Mouse (Mus musculus): Measurements from ENCODE around the gene Tyro3. TPM values are rescaled to one million over a fixed set of nuclear protein-coding genes. Genes with fewer than 3 reads are reported as not detected.

The Tyro3 gene
- polyA plus RNA-seq, 1 experiment = not detected

DNA sequence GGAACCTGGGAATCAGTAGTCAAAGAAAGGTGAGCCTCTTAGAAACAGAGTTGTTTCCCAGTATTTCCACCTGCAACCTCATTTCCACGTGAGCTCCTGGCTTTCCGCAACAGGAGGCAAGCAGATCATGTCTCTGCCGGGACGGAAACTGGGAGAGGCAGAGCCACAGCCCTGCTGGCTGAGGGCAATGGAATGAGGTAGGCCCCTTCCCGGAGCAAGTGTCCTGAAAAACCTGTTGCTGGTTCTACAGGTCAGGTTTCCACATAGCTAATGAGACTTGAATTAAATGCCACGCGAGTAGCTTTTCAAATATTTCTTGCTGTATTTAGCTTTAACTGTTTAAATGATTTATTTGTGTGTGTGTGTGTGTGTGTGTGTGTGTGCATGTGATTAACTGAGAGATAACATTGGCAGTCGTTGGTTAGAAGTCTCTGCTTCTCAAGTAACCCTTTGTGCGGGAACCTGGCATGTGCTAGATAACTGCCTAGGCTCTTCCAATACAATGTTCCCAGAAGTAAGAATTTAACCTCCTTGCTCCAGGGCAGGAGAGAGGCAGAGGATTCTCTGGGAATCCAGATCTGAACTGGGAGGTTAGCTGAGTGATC, 21.2 kb downstream of the Tyro3 start:
- no peak overlapping the region for H3K27ac ChIP-seq (replicated peaks; ENCODE audit: low read depth, low read length)
- no peaks in the 10 kb centered on the region for H3K4me1 ChIP-seq (ENCODE audit: control insufficient read depth, insufficient read depth, insufficient read length, low read length)
- H3K4me3 ChIP-seq (ENCODE audit: insufficient read depth, low read depth, low read length) = no peak overlapping the region

DNA sequence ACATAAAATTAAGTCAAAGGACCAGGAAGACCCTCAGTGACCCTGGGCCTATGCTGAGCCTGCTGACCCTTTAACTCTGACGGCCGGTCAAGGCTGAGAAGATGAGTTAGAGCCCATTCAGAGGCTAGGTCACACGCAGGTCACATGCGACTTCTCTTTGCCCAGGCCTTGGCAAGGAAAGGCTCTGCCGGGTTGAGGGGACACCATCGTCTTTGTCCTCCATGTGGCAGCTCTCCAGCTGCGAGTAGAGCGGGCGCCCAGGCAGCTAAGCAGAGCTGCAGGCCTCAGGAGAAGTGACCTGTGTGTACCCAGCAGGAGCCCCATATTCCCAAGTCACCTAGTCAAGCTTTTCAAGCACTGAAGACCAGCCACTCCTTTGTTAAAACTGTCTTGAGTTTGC, 23.6 kb downstream of the Tyro3 start:
- no peaks in the 10 kb centered on the region for H3K4me1 ChIP-seq (ENCODE audit: control insufficient read depth, insufficient read depth, insufficient read length, low read length)
- no peak overlapping the region for H3K27ac ChIP-seq (replicated peaks; ENCODE audit: low read depth, low read length)
- no peak overlapping the region for H3K4me3 ChIP-seq (ENCODE audit: insufficient read depth, low read depth, low read length)

DNA sequence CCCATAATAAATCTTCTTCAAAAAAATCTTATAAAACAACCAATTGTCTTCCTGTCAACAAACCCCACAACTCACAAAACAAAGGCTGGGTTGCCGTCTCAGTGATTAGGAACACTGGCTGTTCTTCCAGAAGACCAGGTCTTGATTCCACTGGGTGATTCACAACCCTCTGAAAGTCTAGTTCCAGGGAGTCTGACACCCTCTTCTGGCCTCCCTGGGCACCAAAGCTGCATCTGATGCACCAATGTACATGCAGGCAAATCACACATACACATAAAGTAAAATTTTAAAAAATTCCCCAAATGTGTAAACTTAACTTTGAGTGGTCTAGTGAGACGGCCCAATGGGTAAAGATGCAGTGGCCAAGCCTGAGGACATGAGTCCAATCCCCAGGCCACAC, 33.0 kb downstream of the Tyro3 start:
- Histone ChIP-seq H3K4me1 (ENCODE audit: control insufficient read depth, insufficient read depth, insufficient read length, low read length) (no peaks in the 10 kb centered on the region), H3K4me3 (ENCODE audit: insufficient read depth, low read depth, low read length) (no peak overlapping the region), H3K27ac (replicated peaks; ENCODE audit: low read depth, low read length) (no peak overlapping the region)

DNA sequence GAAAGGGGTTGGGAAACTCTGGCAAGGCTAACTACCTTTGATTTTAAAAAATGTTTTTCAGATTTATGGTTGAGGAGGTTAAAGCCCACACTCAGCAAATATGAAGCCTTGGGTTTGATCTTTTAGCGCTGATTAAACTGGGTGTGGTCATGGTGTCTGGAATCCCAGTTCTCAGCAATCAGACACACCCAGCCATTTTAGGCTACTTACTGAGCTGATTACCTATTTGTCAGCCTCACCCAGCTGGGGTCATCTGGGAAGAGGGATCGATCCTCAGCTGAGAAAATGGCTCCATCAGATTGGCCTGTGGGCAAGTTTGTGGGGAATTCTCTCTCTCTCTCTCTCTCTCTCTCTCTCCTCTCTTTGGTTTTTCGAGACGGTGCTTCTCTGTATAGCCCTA, 36.7 kb downstream of the Tyro3 start:
- Histone ChIP-seq H3K4me3 (ENCODE audit: insufficient read depth, low read depth, low read length) (no peak overlapping the region), H3K4me1 (ENCODE audit: control insufficient read depth, insufficient read depth, insufficient read length, low read length) (no peaks in the 10 kb centered on the region), H3K27ac (replicated peaks; ENCODE audit: low read depth, low read length) (no peak overlapping the region)

DNA sequence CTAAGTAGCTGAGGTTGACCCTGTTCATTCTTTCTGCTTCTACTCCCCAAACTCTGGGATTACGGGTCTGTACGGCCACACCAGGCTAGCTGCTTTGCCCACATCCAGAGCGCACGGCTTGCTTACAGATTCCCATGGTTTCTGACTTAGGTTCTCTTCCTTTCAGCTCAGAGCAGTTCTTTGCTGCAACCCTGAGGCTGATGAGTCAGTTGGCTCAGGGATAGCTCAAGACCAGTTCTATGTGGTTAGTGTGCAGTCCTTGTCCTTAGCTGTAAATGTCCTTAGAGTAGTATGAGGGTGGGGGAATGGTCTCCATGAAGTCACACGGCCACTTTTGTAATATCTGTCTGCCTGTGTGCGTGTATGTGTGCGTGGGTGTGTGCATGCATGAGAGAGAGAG, 40.1 kb downstream of the Tyro3 start:
- Histone ChIP-seq H3K4me1 (ENCODE audit: control insufficient read depth, insufficient read depth, insufficient read length, low read length) (no peaks in the 10 kb centered on the region), H3K4me3 (ENCODE audit: insufficient read depth, low read depth, low read length) (no peak overlapping the region), H3K27ac (replicated peaks; ENCODE audit: low read depth, low read length) (no peak overlapping the region)

DNA sequence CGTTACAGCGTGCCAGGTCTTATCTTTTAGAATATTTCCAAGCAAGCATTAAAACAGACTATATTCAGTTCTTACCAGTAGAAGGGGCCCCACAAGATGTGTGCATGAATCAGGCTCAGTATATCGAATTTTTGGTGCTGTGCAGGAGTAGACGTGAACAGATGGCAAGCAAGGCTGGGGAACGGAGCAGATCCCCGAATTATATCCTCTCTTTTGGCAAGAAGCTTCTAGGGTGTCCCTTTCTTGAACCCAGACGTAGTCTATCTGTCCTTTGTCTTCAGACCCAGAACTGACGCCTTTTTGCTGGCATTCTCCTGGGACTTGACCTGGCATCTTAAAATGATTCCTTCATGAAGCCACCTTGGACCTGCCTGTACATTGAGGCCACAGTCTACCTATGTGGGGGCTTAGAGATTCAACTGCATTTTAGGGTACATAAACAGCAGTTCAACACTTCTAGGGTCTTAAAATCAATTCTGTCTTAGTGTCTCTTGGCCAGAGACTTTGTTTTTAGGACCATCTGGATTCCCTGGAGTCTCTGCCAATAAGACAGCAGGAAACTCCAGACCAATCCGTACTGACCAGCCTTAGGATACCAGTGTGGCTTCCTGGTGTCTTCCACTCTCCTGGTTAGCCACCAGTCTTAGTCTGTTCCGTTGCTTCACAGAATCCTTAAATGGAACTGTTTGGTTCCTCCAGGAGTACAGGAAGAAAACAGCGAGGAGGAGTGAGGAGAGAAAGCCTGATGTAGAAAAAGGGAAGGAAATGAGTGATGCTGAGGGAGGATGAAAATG, 41.0 kb downstream of the Tyro3 start:
- Histone ChIP-seq H3K27ac (replicated peaks; ENCODE audit: low read depth, low read length) (no peak overlapping the region), H3K4me1 (ENCODE audit: control insufficient read depth, insufficient read depth, insufficient read length, low read length) (no peaks in the 10 kb centered on the region), H3K4me3 (ENCODE audit: insufficient read depth, low read depth, low read length) (no peak overlapping the region)

DNA sequence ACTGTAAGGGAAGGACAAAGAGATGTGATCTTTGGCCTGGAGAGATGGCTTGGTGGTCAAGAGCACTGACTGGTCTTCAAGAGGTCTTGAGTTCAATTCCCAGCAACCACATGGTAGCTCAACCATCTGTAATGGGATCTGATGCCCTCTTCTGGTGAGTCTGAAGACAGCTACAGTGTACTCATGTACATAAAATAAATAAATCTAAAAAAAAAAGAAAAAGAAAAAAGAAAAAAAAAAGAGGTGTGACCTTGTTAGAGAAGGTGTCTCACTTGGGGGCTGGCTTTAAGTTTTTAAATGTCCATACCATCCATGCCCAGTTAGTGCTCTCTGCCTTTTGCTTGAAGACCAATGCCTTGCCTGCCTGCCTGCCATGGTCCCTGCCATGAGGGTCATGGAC, 42.5 kb downstream of the Tyro3 start:
- Histone ChIP-seq H3K4me3 (ENCODE audit: insufficient read depth, low read depth, low read length) (no peak overlapping the region), H3K4me1 (ENCODE audit: control insufficient read depth, insufficient read depth, insufficient read length, low read length) (no peaks in the 10 kb centered on the region), H3K27ac (replicated peaks; ENCODE audit: low read depth, low read length) (no peak overlapping the region)

DNA sequence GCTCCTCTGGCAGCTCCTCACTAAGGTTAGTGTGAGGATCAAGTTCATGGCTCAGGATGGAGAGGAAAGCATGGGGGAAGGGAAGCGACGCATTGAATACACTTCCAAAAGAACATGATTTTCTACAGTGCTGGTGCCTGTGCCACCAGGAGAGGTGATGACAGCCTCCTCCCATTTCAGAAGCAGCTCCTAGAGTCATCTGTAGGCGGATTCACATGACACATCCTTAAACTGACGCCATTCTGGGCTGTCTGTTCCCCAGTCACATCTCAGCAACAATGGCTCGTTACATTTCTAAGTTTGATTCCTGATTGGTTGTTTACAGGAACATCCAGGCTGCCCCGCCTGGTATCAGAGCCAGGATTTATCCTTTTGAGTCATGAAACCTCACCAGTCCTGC, 44.5 kb downstream of the Tyro3 start:
- Histone ChIP-seq H3K4me3 (ENCODE audit: insufficient read depth, low read depth, low read length) (no peak overlapping the region), H3K27ac (replicated peaks; ENCODE audit: low read depth, low read length) (no peak overlapping the region), H3K4me1 (ENCODE audit: control insufficient read depth, insufficient read depth, insufficient read length, low read length) (no peaks in the 10 kb centered on the region)

DNA sequence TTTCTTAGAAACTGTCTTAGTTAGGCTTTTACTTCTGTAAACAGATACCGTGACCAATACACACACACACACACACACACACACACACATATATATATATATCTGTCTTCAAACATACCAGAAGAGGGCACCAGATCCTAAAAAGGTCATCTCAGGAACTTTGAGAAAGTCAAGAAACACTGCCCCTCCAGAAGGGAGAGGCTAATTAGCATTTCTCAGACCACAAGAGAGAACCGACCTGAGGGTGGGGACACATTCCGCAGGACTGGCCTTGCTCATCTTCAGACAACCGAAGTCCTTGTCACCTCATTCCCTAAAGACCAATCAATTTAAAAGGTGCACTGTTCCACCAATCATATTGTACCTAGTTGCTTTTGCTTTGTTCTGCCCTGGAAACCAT, 46.0 kb downstream of the Tyro3 start:
- Histone ChIP-seq H3K4me1 (ENCODE audit: control insufficient read depth, insufficient read depth, insufficient read length, low read length) (no peaks in the 10 kb centered on the region), H3K4me3 (ENCODE audit: insufficient read depth, low read depth, low read length) (no peak overlapping the region), H3K27ac (replicated peaks; ENCODE audit: low read depth, low read length) (no peak overlapping the region)

DNA sequence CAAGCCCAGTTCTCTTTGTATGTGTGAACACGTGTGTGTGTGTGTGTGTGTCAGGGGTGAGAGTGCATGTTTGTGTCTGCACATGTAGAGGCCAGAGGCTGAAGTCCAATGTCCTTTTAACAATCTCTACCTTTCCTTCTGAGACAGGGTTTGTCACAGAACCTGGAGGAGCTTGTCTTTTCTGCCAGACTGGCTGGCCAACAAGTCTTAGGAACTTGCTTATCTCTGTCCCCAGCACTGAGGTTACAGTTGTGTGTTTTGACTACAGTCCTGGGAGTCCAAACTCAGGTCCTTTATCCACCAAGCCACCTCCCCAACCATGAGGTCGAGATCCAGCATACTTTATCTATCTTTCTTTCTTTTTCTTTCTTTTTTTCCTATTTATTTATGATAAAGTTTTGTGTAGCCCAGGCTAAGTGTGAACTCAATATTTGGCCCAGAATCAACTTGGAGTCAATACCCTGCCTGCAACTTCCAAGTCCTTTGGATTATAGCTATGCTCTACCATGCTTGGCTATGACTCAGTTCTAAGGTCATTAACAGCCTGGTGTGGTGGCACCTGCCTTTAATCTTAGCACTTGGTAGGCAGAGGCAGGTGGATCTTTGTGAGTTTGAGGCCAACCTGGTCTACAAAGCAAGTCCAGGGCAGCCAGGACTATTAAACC, 48.5 kb downstream of the Tyro3 start:
- H3K4me1 ChIP-seq (ENCODE audit: control insufficient read depth, insufficient read depth, insufficient read length, low read length) = no peaks in the 10 kb centered on the region
- H3K27ac ChIP-seq (replicated peaks; ENCODE audit: low read depth, low read length) = no peak overlapping the region
- no peak overlapping the region for H3K4me3 ChIP-seq (ENCODE audit: insufficient read depth, low read depth, low read length)

DNA sequence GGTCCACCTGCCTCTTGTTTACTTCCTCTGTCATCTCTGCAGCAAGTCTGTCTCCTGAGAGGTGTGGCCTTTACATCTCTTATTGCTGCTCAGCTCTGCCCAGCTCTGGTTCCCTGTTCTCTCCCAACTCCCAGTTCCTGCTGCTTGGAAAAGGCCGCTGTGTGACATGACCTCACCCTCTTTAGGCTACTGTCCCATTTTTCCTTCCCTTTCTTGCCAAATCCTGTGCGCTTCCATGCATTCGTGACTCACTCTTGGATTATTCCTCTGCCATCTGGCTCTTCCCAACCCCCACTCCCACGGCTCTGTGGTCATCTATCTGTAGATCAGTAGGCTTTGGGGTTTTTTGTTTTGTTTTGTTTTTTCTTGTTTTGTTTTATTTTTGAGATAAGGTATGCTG, 49.4 kb downstream of the Tyro3 start:
- Histone ChIP-seq H3K4me3 (ENCODE audit: insufficient read depth, low read depth, low read length) (no peak overlapping the region), H3K4me1 (ENCODE audit: control insufficient read depth, insufficient read depth, insufficient read length, low read length) (no peaks in the 10 kb centered on the region), H3K27ac (replicated peaks; ENCODE audit: low read depth, low read length) (no peak overlapping the region)

DNA sequence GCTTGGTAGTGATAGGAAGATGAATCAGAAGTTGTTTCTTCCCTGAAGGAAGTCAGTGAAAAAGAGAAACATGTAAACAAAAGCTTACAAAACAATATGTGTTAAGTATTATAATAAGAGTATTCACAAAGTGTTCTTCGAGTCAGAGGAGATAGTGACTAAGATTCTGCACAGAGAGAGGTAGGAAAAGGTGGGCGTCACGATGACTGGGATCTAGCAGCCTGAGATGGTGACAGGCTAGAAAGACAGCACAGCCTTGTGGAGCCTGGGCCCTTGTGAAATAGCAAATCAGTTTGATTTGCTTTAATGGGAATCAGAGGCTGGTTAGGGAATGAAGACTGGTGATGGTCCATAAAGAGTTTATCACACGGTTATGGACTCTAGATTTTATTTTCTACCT, 56.3 kb downstream of the Tyro3 start:
- no peak overlapping the region for H3K4me3 ChIP-seq (ENCODE audit: insufficient read depth, low read depth, low read length)
- H3K27ac ChIP-seq (replicated peaks; ENCODE audit: low read depth, low read length) = no peak overlapping the region
- H3K4me1 ChIP-seq (ENCODE audit: control insufficient read depth, insufficient read depth, insufficient read length, low read length) = no peaks in the 10 kb centered on the region

DNA sequence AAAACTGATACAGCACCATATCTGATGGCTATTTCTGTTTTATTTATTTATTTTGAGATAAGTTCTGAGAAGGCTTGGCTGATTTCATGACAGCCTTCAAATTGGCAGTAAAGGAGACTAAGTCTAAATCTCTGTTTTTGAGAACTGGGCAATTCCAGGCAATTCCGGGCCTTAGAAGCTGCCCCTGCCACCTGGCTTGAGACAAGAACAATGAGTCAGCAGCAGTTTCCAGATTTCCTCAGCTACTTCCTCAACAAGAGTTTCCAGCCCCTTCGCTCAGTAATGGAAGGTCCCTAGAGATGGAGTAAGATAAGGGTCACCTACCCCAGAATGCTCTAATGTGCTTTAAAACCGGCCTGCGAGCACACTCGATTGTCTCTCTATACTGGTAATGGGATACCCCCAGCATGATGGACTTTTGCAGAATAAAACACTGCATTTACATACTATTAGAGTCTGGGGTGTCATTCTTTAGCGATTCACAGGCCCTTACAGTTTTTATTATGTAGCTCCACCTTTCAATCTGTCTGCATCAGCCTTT, 57.8 kb downstream of the Tyro3 start:
- Histone ChIP-seq H3K4me3 (ENCODE audit: insufficient read depth, low read depth, low read length) (no peak overlapping the region), H3K4me1 (ENCODE audit: control insufficient read depth, insufficient read depth, insufficient read length, low read length) (no peaks in the 10 kb centered on the region), H3K27ac (replicated peaks; ENCODE audit: low read depth, low read length) (no peak overlapping the region)

DNA sequence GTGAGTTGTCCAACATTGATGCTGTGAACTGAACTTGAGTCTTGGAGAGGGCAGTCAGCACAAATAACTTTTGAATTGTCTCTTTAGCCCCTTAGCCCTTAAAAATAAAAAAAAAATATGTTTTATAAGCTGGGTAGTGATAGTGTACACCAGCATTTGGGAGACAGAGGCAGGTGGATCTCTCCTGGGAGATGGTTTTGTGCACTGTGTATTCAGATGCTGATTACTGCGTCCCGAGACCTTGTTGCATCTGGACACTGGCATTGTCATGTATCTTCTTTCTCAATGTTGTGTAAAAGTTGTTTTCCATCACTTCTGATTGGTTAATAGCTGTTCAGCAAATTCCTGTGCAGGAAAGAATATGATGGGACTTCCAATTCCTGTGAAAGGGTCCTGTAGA, 59.8 kb downstream of the Tyro3 start:
- Histone ChIP-seq H3K27ac (replicated peaks; ENCODE audit: low read depth, low read length) (no peak overlapping the region), H3K4me3 (ENCODE audit: insufficient read depth, low read depth, low read length) (no peak overlapping the region), H3K4me1 (ENCODE audit: control insufficient read depth, insufficient read depth, insufficient read length, low read length) (no peaks in the 10 kb centered on the region)

DNA sequence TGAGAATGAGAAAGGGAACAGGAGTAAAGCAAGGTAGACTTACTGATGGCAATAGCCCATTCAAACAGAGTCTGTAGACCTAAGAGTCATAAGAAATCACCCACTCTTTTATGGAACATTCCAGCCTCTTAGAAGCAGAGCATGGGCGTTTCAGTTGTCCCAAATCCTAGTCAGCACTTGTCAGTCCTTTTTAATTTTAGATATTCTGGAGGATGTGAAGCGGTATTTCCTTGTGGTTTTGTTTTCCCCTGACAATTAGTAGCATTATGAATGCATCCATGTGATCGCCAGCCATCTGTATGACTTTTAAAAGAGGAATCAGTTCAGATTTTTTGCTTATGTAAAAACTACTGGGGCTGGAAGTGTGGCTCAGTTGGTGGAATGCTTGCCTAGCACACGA, 67.0 kb downstream of the Tyro3 start:
- H3K4me1 ChIP-seq (ENCODE audit: control insufficient read depth, insufficient read depth, insufficient read length, low read length) = no peaks in the 10 kb centered on the region
- H3K27ac ChIP-seq (replicated peaks; ENCODE audit: low read depth, low read length) = no peak overlapping the region
- H3K4me3 ChIP-seq (ENCODE audit: insufficient read depth, low read depth, low read length) = no peak overlapping the region

All from brown adipose tissue, adult 24 weeks (tissue).